Mouse (Mus musculus): Measurements from ENCODE around the gene Cars2.
"Not testable (repeated sequence)": the region's sequence is repeated elsewhere in the genome, so short reads cannot be mapped to it uniquely, and the experiment has no call there.

Gene Cars2

GRCm38 (mm10) chr8:11508880-11509279 is 41.7 kb downstream of the Cars2 start:
- DNase-seq = no peak

- peak; percentile 68 to 76 for DNase-seq
Observed at GRCm38 (mm10) chr8:11506802-11507201, 43.8 kb downstream of the Cars2 start.

- no peak for DNase-seq
Observed at GRCm38 (mm10) chr8:11506074-11506473, 44.5 kb downstream of the Cars2 start.

- no peak for DNase-seq
Observed at GRCm38 (mm10) chr8:11503476-11504232, 46.9 kb downstream of the Cars2 start.

GRCm38 (mm10) chr8:11498786-11499485 is 51.6 kb downstream of the Cars2 start:
- DNase-seq = no peak

DNA sequence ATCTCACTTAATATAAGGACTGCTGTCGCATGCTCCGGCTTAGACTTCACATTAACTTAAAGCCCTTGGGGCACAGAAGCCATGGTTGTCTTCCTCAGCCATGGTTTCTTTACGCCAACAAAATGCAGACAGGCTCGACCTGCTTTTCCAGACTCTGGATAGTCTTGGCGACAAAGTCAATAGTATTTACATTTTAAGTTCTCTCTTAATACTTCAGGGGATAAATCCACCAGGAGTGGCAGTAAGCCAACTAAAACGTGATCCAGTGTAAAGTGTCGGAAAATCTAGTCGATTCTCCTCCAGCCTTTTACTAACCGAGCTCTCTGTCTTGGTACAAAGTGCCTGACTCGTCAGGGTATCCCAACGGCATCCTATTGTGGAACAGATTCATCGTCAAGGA is 52.3 kb downstream of the Cars2 start:
- DNase-seq = no peak

GRCm38 (mm10) chr8:11497017-11497990 is 53.3 kb downstream of the Cars2 start, which contains the start of gene Naxd:
Naxd (plus strand) TSS chr8:11497506.
- peak; percentile 90 to 97 for DNase-seq

GRCm38 (mm10) chr8:11492340-11492739 is 58.2 kb downstream of the Cars2 start:
- not testable (repeated sequence) for DNase-seq

DNA sequence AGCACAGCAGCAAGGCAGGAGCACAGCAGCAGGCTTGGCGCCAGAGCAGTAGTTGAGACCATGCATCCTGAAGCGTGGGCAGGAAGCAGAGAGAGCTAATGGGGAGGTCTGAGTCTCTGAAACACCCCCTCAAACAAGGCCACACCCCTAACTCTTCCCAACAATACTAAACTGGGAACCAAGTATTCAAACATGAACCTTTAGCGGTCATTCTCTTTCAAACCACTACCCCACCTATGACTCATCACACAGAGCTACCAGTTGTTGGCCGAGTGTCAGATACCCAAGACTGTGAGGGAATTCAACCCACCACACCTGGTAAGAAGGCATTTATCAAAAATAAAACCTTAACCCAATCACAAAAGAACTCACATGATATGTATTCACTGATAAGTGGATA is 63.4 kb downstream of the Cars2 start:
- DNase-seq = no peak

- peak; percentile 78 to 90 for DNase-seq
Observed at GRCm38 (mm10) chr8:11486142-11486541, 64.4 kb downstream of the Cars2 start.

GRCm38 (mm10) chr8:11482537-11482936 is 68.0 kb downstream of the Cars2 start:
- DNase-seq = peak in 1 of 2 experiments; percentile 9

DNA sequence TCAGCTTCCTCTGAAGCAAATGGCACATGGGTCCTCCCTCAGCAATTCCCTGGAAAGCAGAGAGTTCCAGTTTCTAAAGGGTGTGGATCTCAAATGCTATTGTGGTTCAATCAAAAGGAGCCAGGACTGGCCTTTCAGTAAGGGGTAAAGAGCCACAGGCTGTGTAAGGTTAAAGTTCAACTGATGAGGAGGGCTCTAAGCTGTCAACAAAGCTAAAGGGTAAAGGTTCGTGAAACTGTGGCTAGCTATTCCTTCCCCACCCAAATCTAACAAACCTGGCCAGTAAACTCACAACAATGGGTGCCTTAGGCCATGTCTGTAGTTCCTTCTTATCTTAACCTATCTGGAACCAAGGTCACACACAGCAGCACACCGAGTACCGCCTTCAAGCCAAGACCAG is 68.7 kb downstream of the Cars2 start:
- no peak for DNase-seq

DNA sequence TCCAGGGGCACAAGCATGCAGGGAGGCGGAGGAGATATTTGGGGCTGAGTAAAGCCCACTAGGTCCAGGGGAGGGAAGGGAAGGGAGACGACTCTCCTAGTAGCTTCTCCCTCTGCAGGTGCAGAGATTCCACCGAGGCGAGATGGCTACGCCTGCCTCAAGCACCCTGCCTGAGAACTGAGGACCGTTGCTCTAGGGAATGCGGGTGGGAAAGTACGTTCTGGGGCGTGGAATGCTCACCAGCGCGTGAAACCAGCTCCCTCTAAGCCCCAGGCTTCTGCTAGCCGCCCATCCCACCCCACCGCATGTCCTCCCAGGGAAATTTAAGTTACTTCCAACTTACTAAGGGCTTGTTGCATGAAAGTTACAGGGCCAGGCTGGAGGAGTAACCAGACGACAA is 71.0 kb downstream of the Cars2 start:
- DNase-seq = peak; percentile 56 to 73

- peak; percentile 53 to 78 for DNase-seq
Observed at GRCm38 (mm10) chr8:11478807-11479527, 71.6 kb downstream of the Cars2 start.

DNA sequence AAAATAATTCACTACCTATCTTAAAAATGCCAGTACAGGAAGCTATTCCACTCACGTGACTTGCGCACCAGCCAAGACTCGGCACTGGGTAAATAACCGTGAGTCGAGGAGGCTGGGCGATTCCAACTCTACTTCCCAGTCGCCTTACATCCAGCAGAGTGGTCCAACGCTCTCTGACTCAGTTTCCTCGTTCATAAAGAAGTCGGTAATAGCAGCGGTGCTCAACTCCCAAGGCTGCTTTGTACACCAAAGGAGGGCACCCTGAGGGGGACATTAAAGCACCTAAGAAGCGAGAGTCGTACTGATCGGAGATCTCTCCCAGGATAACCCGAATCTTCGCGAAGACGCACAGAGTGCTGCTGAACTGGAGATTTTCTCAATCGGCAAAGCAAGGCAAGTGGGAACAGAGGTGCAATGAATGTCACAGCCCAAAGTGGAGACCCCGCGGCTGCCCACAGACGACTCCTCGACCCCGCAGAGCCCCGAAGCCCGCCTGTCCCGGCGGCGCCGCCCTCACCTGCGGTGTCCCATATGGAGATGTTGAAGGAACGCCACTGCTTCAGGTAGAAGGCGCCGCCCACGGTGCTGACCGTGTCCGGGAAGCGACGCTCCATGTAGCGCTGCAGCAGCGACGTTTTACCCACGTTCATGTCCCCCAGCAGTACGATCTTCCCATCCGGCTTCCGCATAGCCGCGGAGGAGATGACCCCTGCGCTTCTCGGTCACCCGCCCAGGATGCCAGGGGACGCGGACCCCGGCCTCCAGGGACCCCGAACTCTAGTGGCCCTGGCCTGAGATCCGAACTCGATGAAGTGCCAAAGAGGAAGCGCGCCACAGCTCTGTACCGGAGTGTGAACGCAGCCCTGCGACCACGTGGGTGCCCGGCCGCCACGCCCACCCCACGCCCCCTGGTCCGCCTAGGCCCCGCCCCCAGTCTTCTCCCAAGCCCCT is 72.5 kb downstream of the Cars2 start, which contains the start of gene Rab20:
Gene Rab20, minus strand, starts transcription at position 900 of the 951 bp plus-strand sequence.
- DNase-seq = peak; percentile 91 to 94

GRCm38 (mm10) chr8:11477178-11477553 is 73.4 kb downstream of the Cars2 start:
- DNase-seq = no peak

- DNase-seq = peak; percentile 70 to 84
Observed at GRCm38 (mm10) chr8:11476338-11477177, 74.0 kb downstream of the Cars2 start.

DNA sequence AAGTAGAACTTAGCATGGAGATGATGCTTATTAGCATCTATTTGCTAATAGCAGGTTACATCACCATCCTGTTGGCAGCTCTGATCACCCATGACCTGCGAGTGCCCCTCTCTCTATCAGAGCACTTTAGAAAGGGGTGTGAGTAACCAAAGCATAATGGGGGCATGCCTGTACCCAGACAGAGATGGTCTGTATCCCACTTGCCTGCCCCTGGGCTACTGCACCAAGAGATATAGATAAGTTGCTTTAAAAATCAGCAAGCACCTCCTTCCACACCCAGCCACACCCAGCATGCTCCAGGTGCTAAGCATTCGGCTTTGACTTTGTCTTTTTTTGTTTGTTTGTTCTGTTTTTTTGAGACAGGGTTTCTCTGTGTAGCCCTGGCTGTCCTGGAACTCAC is 74.7 kb downstream of the Cars2 start:
- DNase-seq = no peak

GRCm38 (mm10) chr8:11475397-11475796 is 75.2 kb downstream of the Cars2 start:
- DNase-seq = no peak

- peak; percentile 87 to 95 for DNase-seq
Observed at GRCm38 (mm10) chr8:11473072-11473471, 77.5 kb downstream of the Cars2 start.

All from kidney, postnatal 25 days (tissue).